Mouse (Mus musculus): ENCODE measurements around the gene Erbin. TPM values are rescaled to one million over a fixed set of nuclear protein-coding genes. Genes with fewer than 3 reads are reported as not detected.

Erbin gene
- total and polyA plus RNA-seq, 2 experiments, result 4.8 to 57.2 TPM

DNA sequence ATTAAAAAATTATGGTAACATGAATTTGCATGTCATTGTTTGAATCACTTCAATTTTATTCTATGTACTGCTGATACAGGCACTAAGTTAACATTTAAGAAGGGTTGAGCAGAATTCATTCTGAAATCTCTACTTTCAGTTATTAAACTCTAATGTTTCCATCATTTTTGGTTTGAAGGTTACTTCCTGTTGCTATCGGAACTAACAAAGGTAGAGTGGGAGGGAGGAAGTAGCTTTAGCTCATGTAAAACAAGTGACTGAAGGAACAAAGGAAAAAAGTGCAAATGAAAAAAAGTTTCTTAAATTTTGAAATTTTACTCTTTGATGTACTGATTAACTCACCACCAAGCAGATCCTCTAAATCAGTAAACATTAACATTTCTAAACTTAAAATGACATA is 98.0 kb downstream of the Erbin start:
- no peaks in the 10 kb centered on the region for H3K79me2 ChIP-seq (ENCODE audit: control insufficient read depth, insufficient read depth, low read length)
- H3K9ac ChIP-seq (ENCODE audit: low read depth, low read length), result no peak overlapping the region
- H3K4me3 ChIP-seq (ENCODE audit: insufficient read depth, low read depth, low read length), result no peak overlapping the region
- H3K27ac ChIP-seq (replicated peaks; ENCODE audit: insufficient read depth, low read depth, low read length), result no peak overlapping the region
- H3K4me1 ChIP-seq (ENCODE audit: control insufficient read depth, insufficient read depth, low read length), result no peaks in the 10 kb centered on the region
- 83% methylated on average over 1 of the region's 1 CpGs for WGBS
- TF ChIP-seq POLR2A (IDR thresholded peaks at IDR 0.05; ENCODE audit: extremely low read depth, insufficient read depth, low read length), result no peak
- TF ChIP-seq CTCF (IDR thresholded peaks at IDR 0.05; ENCODE audit: low read depth, low read length), result no peak
- peaks cover 29% of the 10 kb centered on the region for H3K36me3 ChIP-seq (ENCODE audit: control insufficient read depth, insufficient read depth, low read length)
- no peaks in the 10 kb centered on the region for H3K27me3 ChIP-seq (ENCODE audit: control insufficient read depth, insufficient read depth, low read length)
- no peak for DNase-seq (ENCODE audit: extremely low read depth, low read depth, low spot score)

DNA sequence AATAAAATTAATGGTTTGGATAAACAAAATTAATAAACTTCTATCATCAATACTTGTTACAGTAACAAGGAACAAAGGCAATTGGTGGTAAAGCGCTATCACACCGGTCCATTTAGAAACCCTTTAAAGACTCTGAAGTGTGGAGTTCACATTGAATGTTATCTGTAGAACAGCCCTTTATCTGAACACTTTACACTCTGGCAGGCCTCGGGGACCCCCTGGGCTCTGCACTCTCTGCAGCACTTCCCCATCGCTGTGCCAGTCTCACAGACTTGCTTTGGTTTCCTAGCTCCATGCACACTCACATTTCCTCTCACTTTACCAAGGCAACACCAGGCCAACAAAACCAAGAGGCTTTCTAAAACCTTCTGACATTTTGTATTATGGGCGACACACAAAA is 100.9 kb downstream of the Erbin start:
- no peaks in the 10 kb centered on the region for H3K79me2 ChIP-seq (ENCODE audit: control insufficient read depth, insufficient read depth, low read length)
- H3K36me3 ChIP-seq (ENCODE audit: control insufficient read depth, insufficient read depth, low read length), result peaks cover 30% of the 10 kb centered on the region
- no peak overlapping the region for H3K27ac ChIP-seq (replicated peaks; ENCODE audit: insufficient read depth, low read depth, low read length)
- no peak overlapping the region for H3K9ac ChIP-seq (ENCODE audit: low read depth, low read length)
- TF ChIP-seq POLR2A (IDR thresholded peaks at IDR 0.05; ENCODE audit: extremely low read depth, insufficient read depth, low read length) (no peak), CTCF (IDR thresholded peaks at IDR 0.05; ENCODE audit: low read depth, low read length) (no peak)
- no peaks in the 10 kb centered on the region for H3K27me3 ChIP-seq (ENCODE audit: control insufficient read depth, insufficient read depth, low read length)
- H3K4me1 ChIP-seq (ENCODE audit: control insufficient read depth, insufficient read depth, low read length), result no peaks in the 10 kb centered on the region
- DNase-seq (ENCODE audit: extremely low read depth, low read depth, low spot score), result no peak
- 83% methylated on average over 5 of the region's 5 CpGs for WGBS
- H3K4me3 ChIP-seq (ENCODE audit: insufficient read depth, low read depth, low read length), result no peak overlapping the region

DNA sequence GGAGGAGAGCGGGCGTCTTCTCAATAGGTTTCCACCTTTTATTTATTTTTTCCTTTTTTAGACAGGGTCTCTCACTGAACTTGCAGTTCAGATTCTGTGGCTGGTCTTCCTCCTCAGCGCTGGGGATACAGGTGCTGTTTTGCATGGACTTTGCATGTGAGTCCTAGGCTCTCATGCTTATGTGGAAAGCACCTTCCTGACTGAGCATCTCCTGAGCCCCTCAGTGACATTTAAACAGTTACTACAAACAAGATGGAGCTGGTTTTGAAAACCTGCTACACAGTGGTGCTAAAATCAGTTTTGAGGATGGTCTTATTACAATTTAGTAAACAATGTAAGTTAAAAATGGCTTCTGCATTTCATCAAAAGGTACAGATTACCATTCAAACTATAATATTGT is 102.4 kb downstream of the Erbin start:
- WGBS, result 95% methylated on average over 3 of the region's 3 CpGs
- no peak overlapping the region for H3K27ac ChIP-seq (replicated peaks; ENCODE audit: insufficient read depth, low read depth, low read length)

GRCm38 (mm10) chr13:103807464-103807863 is 112.8 kb downstream of the Erbin start:
- H3K36me3 ChIP-seq (ENCODE audit: control insufficient read depth, insufficient read depth, low read length), result no peaks in the 10 kb centered on the region
- no peak overlapping the region for H3K27ac ChIP-seq (replicated peaks; ENCODE audit: insufficient read depth, low read depth, low read length)
- H3K79me2 ChIP-seq (ENCODE audit: control insufficient read depth, insufficient read depth, low read length), result no peaks in the 10 kb centered on the region
- H3K4me3 ChIP-seq (ENCODE audit: insufficient read depth, low read depth, low read length), result no peak overlapping the region
- H3K9ac ChIP-seq (ENCODE audit: low read depth, low read length), result no peak overlapping the region
- TF ChIP-seq CTCF (IDR thresholded peaks at IDR 0.05; ENCODE audit: low read depth, low read length) (no peak), POLR2A (IDR thresholded peaks at IDR 0.05; ENCODE audit: extremely low read depth, insufficient read depth, low read length) (no peak)
- DNase-seq (ENCODE audit: extremely low read depth, low read depth, low spot score), result no peak
- H3K27me3 ChIP-seq (ENCODE audit: control insufficient read depth, insufficient read depth, low read length), result no peaks in the 10 kb centered on the region
- 74% methylated on average over 5 of the region's 5 CpGs for WGBS
- H3K4me1 ChIP-seq (ENCODE audit: control insufficient read depth, insufficient read depth, low read length), result no peaks in the 10 kb centered on the region

More for the DNA sequence above, 102.4 kb downstream of the Erbin start:
- Histone ChIP-seq H3K4me3 (ENCODE audit: insufficient read depth, low read depth, low read length) (no peak overlapping the region), H3K36me3 (ENCODE audit: control insufficient read depth, insufficient read depth, low read length) (peaks cover 19% of the 10 kb centered on the region), H3K79me2 (ENCODE audit: control insufficient read depth, insufficient read depth, low read length) (no peaks in the 10 kb centered on the region), H3K9ac (ENCODE audit: low read depth, low read length) (no peak overlapping the region), H3K4me1 (ENCODE audit: control insufficient read depth, insufficient read depth, low read length) (no peaks in the 10 kb centered on the region), H3K27me3 (ENCODE audit: control insufficient read depth, insufficient read depth, low read length) (no peaks in the 10 kb centered on the region)
- TF ChIP-seq POLR2A (IDR thresholded peaks at IDR 0.05; ENCODE audit: extremely low read depth, insufficient read depth, low read length), result no peak
- no peak for TF ChIP-seq CTCF (IDR thresholded peaks at IDR 0.05; ENCODE audit: low read depth, low read length)
- no peak for DNase-seq (ENCODE audit: extremely low read depth, low read depth, low spot score)

GRCm38 (mm10) chr13:103806210-103806851 is 114.0 kb downstream of the Erbin start:
- DNase-seq (ENCODE audit: extremely low read depth, low read depth, low spot score), result no peak
- no peaks in the 10 kb centered on the region for H3K4me1 ChIP-seq (ENCODE audit: control insufficient read depth, insufficient read depth, low read length)
- no peaks in the 10 kb centered on the region for H3K36me3 ChIP-seq (ENCODE audit: control insufficient read depth, insufficient read depth, low read length)
- no peak overlapping the region for H3K27ac ChIP-seq (replicated peaks; ENCODE audit: insufficient read depth, low read depth, low read length)
- no peak overlapping the region for H3K4me3 ChIP-seq (ENCODE audit: insufficient read depth, low read depth, low read length)
- no peaks in the 10 kb centered on the region for H3K27me3 ChIP-seq (ENCODE audit: control insufficient read depth, insufficient read depth, low read length)
- no peak for TF ChIP-seq POLR2A (IDR thresholded peaks at IDR 0.05; ENCODE audit: extremely low read depth, insufficient read depth, low read length)
- no peak for TF ChIP-seq CTCF (IDR thresholded peaks at IDR 0.05; ENCODE audit: low read depth, low read length)
- H3K79me2 ChIP-seq (ENCODE audit: control insufficient read depth, insufficient read depth, low read length), result no peaks in the 10 kb centered on the region
- H3K9ac ChIP-seq (ENCODE audit: low read depth, low read length), result no peak overlapping the region
- 86% methylated on average over 6 of the region's 6 CpGs for WGBS

- DNase-seq (ENCODE audit: extremely low read depth, low read depth, low spot score), result no peak
- TF ChIP-seq POLR2A (IDR thresholded peaks at IDR 0.05; ENCODE audit: extremely low read depth, insufficient read depth, low read length) (no peak), CTCF (IDR thresholded peaks at IDR 0.05; ENCODE audit: low read depth, low read length) (no peak)
- 85% methylated on average over 5 of the region's 5 CpGs for WGBS
- Histone ChIP-seq H3K36me3 (ENCODE audit: control insufficient read depth, insufficient read depth, low read length) (no peaks in the 10 kb centered on the region), H3K27me3 (ENCODE audit: control insufficient read depth, insufficient read depth, low read length) (no peaks in the 10 kb centered on the region), H3K27ac (replicated peaks; ENCODE audit: insufficient read depth, low read depth, low read length) (no peak overlapping the region), H3K4me3 (ENCODE audit: insufficient read depth, low read depth, low read length) (no peak overlapping the region), H3K4me1 (ENCODE audit: control insufficient read depth, insufficient read depth, low read length) (no peaks in the 10 kb centered on the region), H3K79me2 (ENCODE audit: control insufficient read depth, insufficient read depth, low read length) (no peaks in the 10 kb centered on the region), H3K9ac (ENCODE audit: low read depth, low read length) (no peak overlapping the region)
Observed at GRCm38 (mm10) chr13:103803721-103804120, 116.6 kb downstream of the Erbin start.

All from liver, adult 2 months (tissue).